Mouse (Mus musculus): Measurements from ENCODE around the gene Cgas. TPM values are rescaled to one million over a fixed set of nuclear protein-coding genes. Genes with fewer than 3 reads are reported as not detected.

Gene Cgas
- polyA plus RNA-seq, 1 experiment from 2014 or later, result 1.3 TPM

DNA sequence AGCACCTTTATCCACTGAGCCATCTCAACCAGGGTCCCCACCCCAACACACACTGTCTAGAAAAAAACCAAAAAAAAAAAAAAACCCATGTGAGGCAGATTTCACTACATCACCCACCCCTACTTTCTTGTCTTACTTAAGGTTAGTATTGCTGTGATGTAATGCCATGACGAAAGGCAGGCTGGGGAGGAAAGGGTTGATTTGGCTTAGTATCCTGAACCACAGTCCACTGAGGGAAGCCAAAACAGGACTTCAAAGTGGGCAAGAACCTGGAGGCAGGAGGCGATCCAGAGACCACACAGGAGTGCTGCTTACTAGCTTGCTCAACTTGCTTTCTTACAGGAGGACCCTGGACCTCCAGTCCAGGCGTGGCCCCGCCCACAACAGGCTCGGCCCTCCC, 7.4 kb upstream of the Cgas start:
- Histone ChIP-seq H3K27ac (no peak overlapping the region), H3K36me3 (peaks cover 25% of the 10 kb centered on the region), H3K9me3 (no peaks in the 10 kb centered on the region), H3K27me3 (replicated peaks) (peaks cover 9% of the 10 kb centered on the region), H3K4me2 (replicated peaks) (no peak overlapping the region), H3K9ac (no peak overlapping the region), H3K4me1 (peaks cover 9% of the 10 kb centered on the region), H3K4me3 (no peak overlapping the region)
- no peak for ATAC-seq (ENCODE audit: low FRiP score, low read depth)
- WGBS, result 79% methylated on average over 5 of the region's 5 CpGs

DNA sequence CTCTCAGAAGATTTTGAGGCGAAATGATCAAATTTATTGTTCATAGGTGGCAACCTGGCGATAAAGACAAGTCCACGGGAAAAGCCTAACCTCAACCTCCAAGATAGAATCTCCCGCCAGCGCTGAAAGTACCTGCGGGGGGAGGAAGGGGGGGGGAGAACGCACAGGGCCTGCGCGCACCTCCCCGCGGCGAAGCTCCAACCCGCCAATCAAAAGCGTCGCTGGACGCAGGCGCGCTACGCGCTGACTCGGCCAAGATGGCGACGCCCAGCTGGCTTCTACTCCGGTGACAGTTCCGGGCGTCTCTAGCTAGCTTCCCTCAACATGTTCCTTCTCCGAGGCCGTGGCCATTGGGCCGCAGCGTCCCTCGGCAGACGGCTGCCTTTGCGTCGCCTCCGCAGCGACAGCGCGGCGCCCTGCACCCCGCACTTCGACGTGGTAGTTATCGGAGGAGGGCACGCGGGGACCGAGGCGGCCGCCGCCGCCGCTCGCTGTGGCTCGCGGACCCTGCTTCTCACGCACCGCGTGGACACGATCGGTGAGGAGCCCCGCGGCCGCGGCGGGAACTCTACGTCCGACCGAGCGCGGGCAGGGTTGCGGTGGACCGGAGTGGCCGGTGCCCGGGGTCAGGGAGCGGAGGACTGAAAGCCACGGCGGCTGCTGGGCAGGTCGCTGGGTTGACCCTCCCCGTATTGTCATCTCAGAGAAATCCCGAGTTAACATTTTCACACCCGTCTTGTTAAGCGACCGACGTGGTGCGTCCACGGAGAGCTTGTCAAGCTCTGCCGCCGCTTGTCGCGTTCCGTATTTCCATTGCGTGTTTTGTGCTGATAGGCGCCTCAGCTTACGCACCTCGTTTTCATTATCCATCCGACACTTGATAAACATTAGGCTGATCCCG, 5.2 kb upstream of the Cgas start, which contains the start of the genes Mto1 and Gm17324:
Gene Mto1 (plus strand): TSS at position 236 of the 901 bp plus-strand sequence.
Gene Gm17324 (minus strand): TSS at position 814 of the 901 bp plus-strand sequence.
- H3K4me1 ChIP-seq, result peaks cover 9% of the 10 kb centered on the region
- no peaks in the 10 kb centered on the region for H3K9me3 ChIP-seq
- under 1% methylated on average over 96 of the region's 96 CpGs for WGBS
- H3K36me3 ChIP-seq, result peaks cover 16% of the 10 kb centered on the region
- peaks cover 27% of the 10 kb centered on the region for H3K27me3 ChIP-seq (replicated peaks)
- H3K27ac ChIP-seq, result peak within 1 kb of the TSS; percentile 70
- H3K4me2 ChIP-seq (replicated peaks), result peak within 1 kb of the TSS; percentile 71
- ATAC-seq (ENCODE audit: low FRiP score, low read depth), result peak; percentile 96
- peak within 1 kb of the TSS; percentile 95 for H3K4me3 ChIP-seq
- H3K9ac ChIP-seq, result peak within 1 kb of the TSS; percentile 90

DNA sequence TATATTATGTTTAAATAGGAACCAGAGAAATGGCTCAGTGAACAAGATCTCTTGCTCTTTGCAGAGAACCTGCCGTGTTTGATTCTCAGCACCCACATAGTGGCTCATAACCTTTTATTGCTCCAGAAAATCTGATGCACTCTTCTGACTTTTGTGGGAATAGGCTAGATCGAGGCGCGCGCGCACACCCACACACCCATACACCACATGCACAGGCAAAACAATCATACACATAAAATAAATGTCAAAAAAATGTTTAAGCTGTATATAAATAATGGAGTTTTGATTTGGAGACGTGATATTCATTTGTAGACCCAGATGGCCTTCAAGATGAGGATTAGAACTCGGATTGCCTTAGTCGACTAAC, 4.6 kb upstream of the Cgas start:
- H3K4me2 ChIP-seq (replicated peaks), result peak overlapping the region; percentile 71
- H3K27me3 ChIP-seq (replicated peaks), result peaks cover 34% of the 10 kb centered on the region
- H3K4me3 ChIP-seq, result peak overlapping the region; percentile 95
- 25% methylated on average over 9 of the region's 9 CpGs for WGBS
- H3K27ac ChIP-seq, result no peak overlapping the region
- H3K9ac ChIP-seq, result peak overlapping the region; percentile 90; the same call in 1 of the 2 replicates
- H3K4me1 ChIP-seq, result peaks cover 15% of the 10 kb centered on the region
- H3K9me3 ChIP-seq, result no peaks in the 10 kb centered on the region
- ATAC-seq (ENCODE audit: low FRiP score, low read depth), result peak; percentile 54
- peaks cover 9% of the 10 kb centered on the region for H3K36me3 ChIP-seq

DNA sequence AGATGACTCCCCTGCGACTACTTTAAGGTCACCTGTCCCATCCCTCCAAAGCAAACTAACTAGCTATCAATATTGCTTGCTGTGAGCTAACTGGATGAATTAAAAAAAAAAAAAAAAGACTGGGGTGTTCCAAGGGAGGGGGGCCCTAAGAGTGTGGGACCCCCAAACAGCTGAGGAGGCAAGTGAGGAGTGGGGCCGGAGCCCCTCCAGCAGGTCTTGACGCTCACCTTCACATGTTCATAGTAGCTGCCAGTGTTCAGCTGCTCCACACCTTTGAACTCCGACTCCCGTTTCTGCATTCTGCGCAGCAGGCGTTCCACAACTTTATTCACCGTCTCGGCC, 829 bp downstream of the Cgas start:
- Histone ChIP-seq H3K4me3 (peak overlapping the region; percentile 36), H3K4me2 (replicated peaks) (peak overlapping the region; percentile 72), H3K27me3 (replicated peaks) (peaks cover 66% of the 10 kb centered on the region), H3K9ac (no peak overlapping the region), H3K9me3 (no peaks in the 10 kb centered on the region), H3K36me3 (no peaks in the 10 kb centered on the region), H3K27ac (no peak overlapping the region), H3K4me1 (peaks cover 10% of the 10 kb centered on the region; the same call in 1 of the 2 replicates)
- 3% methylated on average over 9 of the region's 9 CpGs for WGBS
- ATAC-seq (ENCODE audit: low FRiP score, low read depth), result no peak

DNA sequence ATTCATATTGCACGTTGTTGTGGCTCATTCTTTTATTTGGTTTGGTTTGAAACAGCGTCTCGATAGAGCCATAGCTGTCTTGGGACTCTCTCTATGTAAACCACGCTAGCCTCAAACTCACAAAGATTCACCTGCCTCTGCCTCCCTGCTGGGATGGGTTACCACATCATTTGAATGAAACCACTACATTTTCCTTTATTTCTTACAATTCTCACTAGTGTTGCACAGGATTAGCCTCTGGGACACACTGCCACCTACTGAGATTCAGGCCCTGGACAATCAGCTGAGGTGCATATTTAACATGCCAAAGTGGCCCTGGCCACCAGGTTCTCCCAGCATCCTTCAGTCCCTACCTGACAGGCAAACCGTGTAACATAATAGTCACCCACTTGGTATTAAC, 3.6 kb downstream of the Cgas start:
- no peak overlapping the region for H3K4me3 ChIP-seq
- peaks cover 51% of the 10 kb centered on the region for H3K27me3 ChIP-seq (replicated peaks)
- no peaks in the 10 kb centered on the region for H3K9me3 ChIP-seq
- ATAC-seq (ENCODE audit: low FRiP score, low read depth), result no peak
- 72% methylated on average over 5 of the region's 5 CpGs for WGBS
- H3K36me3 ChIP-seq, result no peaks in the 10 kb centered on the region
- H3K4me2 ChIP-seq (replicated peaks), result no peak overlapping the region
- H3K4me1 ChIP-seq, result peaks cover 10% of the 10 kb centered on the region; the same call in 1 of the 2 replicates
- H3K9ac ChIP-seq, result no peak overlapping the region
- no peak overlapping the region for H3K27ac ChIP-seq

DNA sequence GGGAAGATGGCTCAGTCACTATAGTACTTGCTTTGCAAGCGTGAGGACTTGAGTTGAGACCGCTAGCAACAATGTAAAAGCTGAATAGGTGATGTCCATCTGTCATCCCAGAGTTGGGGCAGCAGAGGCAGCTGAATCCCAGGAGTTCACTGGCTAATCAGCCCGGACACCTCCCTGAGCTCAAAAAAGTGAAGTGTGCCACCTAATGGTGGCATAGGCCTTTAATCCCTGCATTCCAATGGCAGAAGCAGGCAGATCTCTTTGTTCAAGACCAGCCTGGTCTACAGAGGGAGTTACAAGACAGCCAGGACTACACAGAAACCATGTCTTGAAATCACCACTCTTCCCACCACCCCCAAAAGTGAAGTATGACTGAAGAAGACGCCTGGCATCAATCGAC, 10.6 kb downstream of the Cgas start:
- H3K4me3 ChIP-seq, result no peak overlapping the region
- no peaks in the 10 kb centered on the region for H3K27me3 ChIP-seq (replicated peaks)
- no peak overlapping the region for H3K9ac ChIP-seq
- no peaks in the 10 kb centered on the region for H3K4me1 ChIP-seq
- WGBS, result 88% methylated on average over 5 of the region's 5 CpGs
- H3K4me2 ChIP-seq (replicated peaks), result no peak overlapping the region
- ATAC-seq (ENCODE audit: low FRiP score, low read depth), result no peak
- H3K9me3 ChIP-seq, result no peaks in the 10 kb centered on the region
- no peak overlapping the region for H3K27ac ChIP-seq
- no peaks in the 10 kb centered on the region for H3K36me3 ChIP-seq

DNA sequence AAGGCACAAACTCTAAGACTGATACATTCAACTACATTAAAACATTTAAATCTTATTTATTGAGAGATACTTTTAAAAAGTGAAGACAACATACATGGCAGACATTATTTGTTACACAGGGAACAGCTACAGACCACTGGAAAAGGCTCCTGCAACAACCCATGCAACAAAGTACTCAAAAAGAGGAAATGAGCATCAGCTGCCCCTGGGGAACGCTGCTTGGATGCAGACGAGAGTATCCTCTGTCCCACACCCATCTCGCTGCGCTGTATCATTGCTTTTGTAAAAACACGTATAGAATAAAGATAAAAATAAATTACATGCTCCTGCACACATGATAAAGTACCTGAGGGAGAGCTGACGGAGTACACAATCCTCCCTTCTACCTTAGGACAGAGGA, 12.6 kb downstream of the Cgas start:
- ATAC-seq (ENCODE audit: low FRiP score, low read depth), result no peak
- no peaks in the 10 kb centered on the region for H3K36me3 ChIP-seq
- H3K4me3 ChIP-seq, result no peak overlapping the region
- H3K9me3 ChIP-seq, result no peaks in the 10 kb centered on the region
- no peak overlapping the region for H3K27ac ChIP-seq
- 83% methylated on average over 6 of the region's 6 CpGs for WGBS
- no peak overlapping the region for H3K4me2 ChIP-seq (replicated peaks)
- H3K27me3 ChIP-seq (replicated peaks), result no peaks in the 10 kb centered on the region
- H3K4me1 ChIP-seq, result no peaks in the 10 kb centered on the region
- no peak overlapping the region for H3K9ac ChIP-seq

DNA sequence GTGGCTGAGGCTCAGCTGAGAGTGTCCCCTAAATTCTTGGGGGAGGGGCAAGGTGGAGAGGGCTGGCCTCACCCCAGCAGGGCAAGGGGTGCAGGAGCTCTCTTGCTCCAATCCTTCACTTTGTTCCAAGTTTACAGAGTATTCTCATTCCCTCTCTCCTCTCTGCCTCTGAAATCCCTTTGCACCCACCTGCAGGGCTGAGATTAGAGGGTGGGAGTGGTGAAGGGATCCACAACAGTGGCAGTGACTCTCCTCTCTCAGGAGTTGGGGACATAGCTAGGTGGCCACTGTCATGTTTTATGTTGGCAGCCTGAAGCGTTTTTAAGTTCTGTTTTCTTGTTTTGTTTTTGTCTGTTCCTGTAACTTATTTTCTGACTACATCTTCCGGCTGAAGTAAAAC, 13.5 kb downstream of the Cgas start:
- WGBS, result 59% methylated on average over 2 of the region's 2 CpGs
- Histone ChIP-seq H3K4me3 (no peak overlapping the region), H3K9ac (no peak overlapping the region), H3K4me2 (replicated peaks) (no peak overlapping the region), H3K4me1 (no peaks in the 10 kb centered on the region), H3K9me3 (no peaks in the 10 kb centered on the region), H3K27me3 (replicated peaks) (no peaks in the 10 kb centered on the region), H3K36me3 (no peaks in the 10 kb centered on the region), H3K27ac (no peak overlapping the region)
- ATAC-seq (ENCODE audit: low FRiP score, low read depth), result no peak

DNA sequence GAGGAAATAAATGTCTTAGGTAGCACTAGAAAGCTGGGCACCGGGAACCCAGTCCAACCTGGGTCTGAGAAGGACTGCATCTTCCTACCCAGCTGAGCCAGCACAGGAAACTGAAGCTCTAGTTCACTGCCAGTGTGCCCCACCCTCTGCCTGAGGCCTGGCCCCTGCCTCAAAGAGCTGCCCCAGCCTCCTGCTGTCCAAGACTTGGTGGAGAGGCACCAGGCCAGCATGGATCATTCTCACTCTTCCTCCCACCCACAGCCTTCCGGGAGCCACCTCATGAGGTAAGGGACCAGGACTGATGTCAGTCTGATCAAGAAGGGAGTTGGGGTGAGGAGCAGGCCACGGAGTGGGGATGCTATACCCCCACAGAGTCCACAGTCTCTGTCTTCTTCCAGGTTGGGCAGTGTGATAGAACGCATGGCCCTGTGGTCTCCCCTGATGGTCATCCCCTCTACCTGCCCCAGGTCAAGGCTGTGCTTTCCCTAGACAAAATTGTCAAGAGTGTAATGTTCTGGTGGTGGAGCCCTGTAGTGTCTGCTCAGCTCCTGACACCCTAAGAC, 14.1 kb downstream of the Cgas start:
- WGBS, result 88% methylated on average over 4 of the region's 4 CpGs
- Histone ChIP-seq H3K9ac (no peak overlapping the region), H3K4me3 (no peak overlapping the region), H3K27me3 (replicated peaks) (no peaks in the 10 kb centered on the region), H3K27ac (no peak overlapping the region), H3K4me1 (no peaks in the 10 kb centered on the region), H3K9me3 (no peaks in the 10 kb centered on the region), H3K4me2 (replicated peaks) (no peak overlapping the region), H3K36me3 (no peaks in the 10 kb centered on the region)
- ATAC-seq (ENCODE audit: low FRiP score, low read depth), result no peak

DNA sequence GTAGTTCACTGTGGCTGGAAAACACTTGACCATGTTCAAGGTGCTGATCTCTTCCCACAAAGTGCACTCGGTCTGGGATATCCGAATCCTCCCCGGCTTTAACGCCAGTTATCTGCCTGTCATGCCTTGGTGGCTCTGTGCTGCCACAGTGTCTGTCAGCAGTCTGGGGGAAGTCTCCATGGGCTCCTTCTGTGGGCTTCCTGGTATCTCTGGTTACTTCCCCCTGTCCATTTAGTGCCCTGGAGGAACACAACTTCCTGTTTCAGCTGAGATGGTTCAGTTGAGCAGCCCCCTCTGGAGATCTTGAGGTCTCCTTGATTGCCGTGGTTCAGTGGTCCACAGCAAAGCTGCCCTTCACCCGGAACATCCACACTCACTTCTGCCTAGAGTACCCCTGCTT, 14.9 kb downstream of the Cgas start:
- no peak for ATAC-seq (ENCODE audit: low FRiP score, low read depth)
- Histone ChIP-seq H3K27ac (no peak overlapping the region), H3K4me2 (replicated peaks) (no peak overlapping the region), H3K4me3 (no peak overlapping the region), H3K9me3 (no peaks in the 10 kb centered on the region), H3K27me3 (replicated peaks) (no peaks in the 10 kb centered on the region), H3K36me3 (no peaks in the 10 kb centered on the region), H3K4me1 (no peaks in the 10 kb centered on the region), H3K9ac (no peak overlapping the region)
- 90% methylated on average over 6 of the region's 6 CpGs for WGBS

DNA sequence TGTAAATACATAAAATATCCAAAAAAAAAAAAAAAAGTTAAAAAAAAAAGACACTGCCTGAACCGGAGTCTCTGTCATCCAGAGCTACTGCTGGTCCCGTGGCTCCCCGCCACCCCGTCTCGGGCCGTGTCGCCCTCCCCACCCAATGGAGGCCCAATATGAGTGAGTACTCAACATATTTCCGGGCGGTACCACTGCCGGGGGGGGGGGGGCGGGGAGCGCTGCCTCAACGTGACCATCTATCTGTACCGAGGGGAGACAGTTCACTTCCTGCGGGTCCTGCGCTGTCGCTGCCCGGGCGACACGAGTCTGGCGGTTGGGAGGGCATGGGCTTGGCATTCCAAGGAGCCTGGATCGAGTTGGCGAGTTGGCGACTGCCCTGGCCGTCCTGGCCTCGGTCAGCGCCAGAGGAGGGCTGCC, 15.7 kb downstream of the Cgas start:
- H3K4me1 ChIP-seq, result no peaks in the 10 kb centered on the region
- peak overlapping the region; percentile 27 for H3K4me3 ChIP-seq
- H3K27ac ChIP-seq, result no peak overlapping the region
- H3K27me3 ChIP-seq (replicated peaks), result no peaks in the 10 kb centered on the region
- ATAC-seq (ENCODE audit: low FRiP score, low read depth), result no peak
- peak overlapping the region; percentile 63 for H3K4me2 ChIP-seq (replicated peaks)
- H3K36me3 ChIP-seq, result no peaks in the 10 kb centered on the region
- H3K9ac ChIP-seq, result peak overlapping the region; percentile 38; the same call in 1 of the 2 replicates
- 30% methylated on average over 27 of the region's 27 CpGs for WGBS
- no peaks in the 10 kb centered on the region for H3K9me3 ChIP-seq

DNA sequence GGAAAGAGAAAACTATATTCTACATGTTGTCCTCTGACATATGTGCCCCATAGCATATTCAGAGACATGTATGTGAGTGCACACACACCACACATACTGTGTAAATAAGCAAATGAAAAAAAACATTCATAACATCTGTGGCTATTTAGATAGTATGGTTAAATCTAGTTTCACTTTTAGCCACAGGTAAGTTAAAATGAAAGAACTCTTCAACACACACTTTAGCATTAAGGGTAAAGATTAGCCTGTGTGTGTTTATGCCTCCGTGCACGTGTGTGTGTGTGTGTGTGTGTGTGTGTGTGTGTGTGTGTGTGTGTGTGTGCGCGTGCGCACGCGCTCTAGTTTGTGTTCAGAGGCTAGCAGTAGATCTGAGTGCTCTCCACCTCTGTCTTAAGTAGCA, 41.4 kb downstream of the Cgas start:
- Histone ChIP-seq H3K27me3 (replicated peaks) (peaks cover 14% of the 10 kb centered on the region), H3K9ac (no peak overlapping the region), H3K36me3 (no peaks in the 10 kb centered on the region), H3K9me3 (no peaks in the 10 kb centered on the region), H3K4me1 (no peaks in the 10 kb centered on the region), H3K4me2 (replicated peaks) (no peak overlapping the region), H3K27ac (no peak overlapping the region), H3K4me3 (no peak overlapping the region)
- 94% methylated on average over 7 of the region's 7 CpGs for WGBS
- ATAC-seq (ENCODE audit: low FRiP score, low read depth), result no peak

All from neural tube, embryonic 12.5 days (tissue).